ENCODE assay signal across 16 mouse cellular contexts in the genomic region with DNA sequence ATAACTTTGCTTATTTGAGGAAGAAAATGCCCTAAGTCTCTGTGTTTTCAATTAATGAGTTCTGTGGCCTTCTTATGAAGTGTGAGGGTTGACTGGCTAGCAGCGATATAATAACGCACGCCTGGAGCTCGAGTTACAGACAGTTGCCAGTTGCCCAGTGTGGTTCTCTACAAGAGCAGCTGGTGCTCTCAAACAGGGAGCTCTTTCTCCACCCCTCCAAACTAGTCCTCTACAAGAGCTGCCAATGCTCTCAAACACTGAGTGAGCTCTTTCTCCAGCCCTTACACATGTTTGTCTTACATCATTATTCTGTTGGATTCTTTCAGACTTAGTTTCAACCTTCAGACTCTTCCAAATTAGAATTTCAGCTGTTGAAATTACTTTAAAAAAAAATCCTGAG. TPM values are rescaled to one million over a fixed set of nuclear protein-coding genes. Genes with fewer than 3 reads are reported as not detected.
DNase-seq lines count a peak whose midpoint lies in the region; ATAC-seq and TF ChIP-seq lines count a peak whose summit lies in the region.
"Had no signal": no experiment of that assay in that cellular context is flagged by ENCODE, and none has a peak within 500 bp of the region (broad histone marks: within the 10 kb centered on the region; RNA-seq: fewer than 3 reads in every experiment).

No protein-coding gene starts in this region.

- no peaks in the 10 kb centered on the region for H3K36me3 ChIP-seq in hindbrain, postnatal 0 days (ENCODE audit: insufficient read depth, low read length)
- H3K36me3 ChIP-seq in hindbrain, embryonic 13.5 days: no peaks in the 10 kb centered on the region
- H3K36me3 ChIP-seq: kidney, embryonic 15.5 days; midbrain, embryonic 13.5 days had no signal

- TF ChIP-seq CTCF in hindbrain, postnatal 0 days (IDR thresholded peaks at IDR 0.05; ENCODE audit: low read depth): no peak

- H3K4me2 ChIP-seq in hindbrain, postnatal 0 days (ENCODE audit: low read depth, low read length): no peak overlapping the region
- H3K4me2 ChIP-seq in hindbrain, embryonic 13.5 days: no peak overlapping the region
- H3K4me2 ChIP-seq: kidney, embryonic 15.5 days; midbrain, embryonic 13.5 days had no signal

- DNase-seq in hindbrain, postnatal 0 days (ENCODE audit: low spot score): peak; percentile 19
- peak; percentile 18 for DNase-seq in adipocyte (ENCODE audit: low spot score)
- DNase-seq in cerebellum, adult 8-10 months: peak; percentile 38
- DNase-seq in gastrocnemius, postnatal 25 days: peak; percentile 24
- DNase-seq in right cerebral cortex, adult 2 months (ENCODE audit: low spot score in 2 of 2): no peak
- DNase-seq in urinary bladder, postnatal 10 days (ENCODE audit: low spot score): no peak
- DNase-seq: adrenal gland, postnatal 10 days; right cerebral cortex, adult 18-20 months had no signal

- H3K4me3 ChIP-seq in hindbrain, postnatal 0 days (ENCODE audit: low read length): no peak overlapping the region
- H3K4me3 ChIP-seq in hindbrain, embryonic 13.5 days: no peak overlapping the region
- H3K4me3 ChIP-seq: erythroblast, embryonic 14.5 days; kidney, embryonic 15.5 days; midbrain, embryonic 13.5 days had no signal

- no peak overlapping the region for H3K27ac ChIP-seq in hindbrain, postnatal 0 days
- H3K27ac ChIP-seq in hindbrain, embryonic 13.5 days: no peak overlapping the region
- H3K27ac ChIP-seq: kidney, embryonic 15.5 days; midbrain, embryonic 13.5 days had no signal

- no peaks in the 10 kb centered on the region for H3K27me3 ChIP-seq in hindbrain, postnatal 0 days (ENCODE audit: insufficient read depth, low read length)
- peaks cover 4% of the 10 kb centered on the region; the same call in 1 of the 2 replicates for H3K27me3 ChIP-seq in hindbrain, embryonic 13.5 days
- H3K27me3 ChIP-seq: kidney, embryonic 15.5 days; midbrain, embryonic 13.5 days had no signal

- H3K9me3 ChIP-seq in hindbrain, postnatal 0 days (ENCODE audit: low read length): no peaks in the 10 kb centered on the region
- no peaks in the 10 kb centered on the region for H3K9me3 ChIP-seq in hindbrain, embryonic 13.5 days
- H3K9me3 ChIP-seq: kidney, embryonic 15.5 days; midbrain, embryonic 13.5 days had no signal

- H3K4me1 ChIP-seq in hindbrain, postnatal 0 days (ENCODE audit: insufficient read depth, low read length): no peaks in the 10 kb centered on the region
- no peaks in the 10 kb centered on the region for H3K4me1 ChIP-seq in hindbrain, embryonic 13.5 days (replicated peaks)
- H3K4me1 ChIP-seq: kidney, embryonic 15.5 days; midbrain, embryonic 13.5 days had no signal

- ATAC-seq in hindbrain, postnatal 0 days: no peak
- ATAC-seq in hindbrain, embryonic 13.5 days (ENCODE audit: low FRiP score): no peak
- ATAC-seq: CD4-positive, CD25-positive, alpha-beta regulatory T cell, adult 4 months; hindbrain, embryonic 16.5 days; midbrain, embryonic 13.5 days had no signal

- no peak overlapping the region for H3K9ac ChIP-seq in hindbrain, postnatal 0 days (replicated peaks; ENCODE audit: low read length)
- no peak overlapping the region for H3K9ac ChIP-seq in hindbrain, embryonic 13.5 days
- H3K9ac ChIP-seq: kidney, embryonic 15.5 days; midbrain, embryonic 13.5 days had no signal

- WGBS in hindbrain, postnatal 0 days: 46% methylated on average over 4 of the region's 4 CpGs
- WGBS in hindbrain, embryonic 13.5 days: 70% methylated on average over 4 of the region's 4 CpGs

RNA-seq across cellular contexts. Expression of a gene that starts 8.8 kb away (rescaled TPM):
- 1.8 and 8.1 TPM in 2 replicates for total RNA-seq in hindbrain, postnatal 0 days (2014; rRNA removed)
- 5.5 and 5.9 TPM in 2 replicates for polyA plus RNA-seq in hindbrain, postnatal 0 days (2015; fragmentation: Nextera tagmentation; extraction: Ambion mirVana)
- polyA plus RNA-seq in hindbrain, embryonic 13.5 days (2015; fragmentation: Nextera tagmentation; extraction: Ambion mirVana): 1.7 and 1.9 TPM in 2 replicates
- under 1 TPM; 0.64 to 0.75 TPM for total RNA-seq in gastrocnemius, postnatal 25 days (2021)
- polyA plus RNA-seq: erythroblast, embryonic 14.5 days had no signal

RNA-seq across cellular contexts. Expression of a gene that starts 20.0 kb away (rescaled TPM):
- total RNA-seq in hindbrain, postnatal 0 days (2014; rRNA removed): not detected in 2 replicates
- not detected in 2 replicates for polyA plus RNA-seq in hindbrain, postnatal 0 days (2015; fragmentation: Nextera tagmentation; extraction: Ambion mirVana)
- polyA plus RNA-seq in hindbrain, embryonic 13.5 days (2015; fragmentation: Nextera tagmentation; extraction: Ambion mirVana): not detected in 2 replicates
- total RNA-seq in gastrocnemius, postnatal 25 days (2021): not detected
- total RNA-seq: adrenal gland, postnatal 10 days; gastrocnemius, adult 8-10 months had no signal
- polyA plus RNA-seq: CD4-positive, CD25-positive, alpha-beta regulatory T cell, adult 4 months; erythroblast, embryonic 14.5 days; heart, postnatal 0 days; hindbrain, embryonic 16.5 days; kidney, embryonic 15.5 days; midbrain, embryonic 13.5 days had no signal

RNA-seq across cellular contexts. Expression of a gene that starts 26.5 kb away (rescaled TPM):
- 26.5 and 28.8 TPM in 2 replicates for total RNA-seq in hindbrain, postnatal 0 days (2014; rRNA removed)
- polyA plus RNA-seq in hindbrain, postnatal 0 days (2015; fragmentation: Nextera tagmentation; extraction: Ambion mirVana): 22.4 and 23.0 TPM in 2 replicates
- polyA plus RNA-seq in hindbrain, embryonic 13.5 days (2015; fragmentation: Nextera tagmentation; extraction: Ambion mirVana): 15.1 and 16.3 TPM in 2 replicates
- 10 to 100 TPM in 1 of 2 experiments, 1 to 10 TPM in 1; 8.7 to 10.8 TPM for total RNA-seq in gastrocnemius, postnatal 25 days (2021)

Comparison
In these comparisons a context has a peak if more than half of its experiments do, and no peak if none do; other contexts are left out.
1. DNase-seq: peak in hindbrain, postnatal 0 days (single experiment), adipocyte (single experiment), cerebellum, adult 8-10 months (single experiment) and gastrocnemius, postnatal 25 days (single experiment); none in right cerebral cortex, adult 2 months (0 of 2) and urinary bladder, postnatal 10 days (single experiment).